Mouse (Mus musculus): ENCODE results near the gene Izumo1r.

The Izumo1r gene

DNA sequence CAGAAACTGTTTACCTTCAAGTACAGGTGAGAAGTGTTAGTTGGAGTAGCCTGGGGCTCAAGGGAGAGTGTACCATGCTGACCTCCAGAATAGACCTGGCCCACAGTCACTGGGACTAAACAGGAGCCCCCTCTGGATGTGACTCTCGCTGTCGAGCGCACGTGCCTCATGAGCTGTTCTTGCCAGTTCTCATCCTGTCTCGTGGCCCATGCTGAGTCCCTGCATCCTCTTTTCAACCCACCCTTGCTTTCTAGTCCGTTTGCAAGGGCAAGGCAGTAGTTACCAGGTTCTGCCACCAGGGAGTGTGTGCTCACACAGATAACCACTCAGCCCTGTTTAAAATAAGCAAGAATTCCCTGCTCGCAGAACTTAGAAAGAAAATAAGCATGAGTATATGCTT, 36.8 kb downstream of the Izumo1r start:
- DNase-seq (ENCODE audit: low spot score) = no peak

DNA sequence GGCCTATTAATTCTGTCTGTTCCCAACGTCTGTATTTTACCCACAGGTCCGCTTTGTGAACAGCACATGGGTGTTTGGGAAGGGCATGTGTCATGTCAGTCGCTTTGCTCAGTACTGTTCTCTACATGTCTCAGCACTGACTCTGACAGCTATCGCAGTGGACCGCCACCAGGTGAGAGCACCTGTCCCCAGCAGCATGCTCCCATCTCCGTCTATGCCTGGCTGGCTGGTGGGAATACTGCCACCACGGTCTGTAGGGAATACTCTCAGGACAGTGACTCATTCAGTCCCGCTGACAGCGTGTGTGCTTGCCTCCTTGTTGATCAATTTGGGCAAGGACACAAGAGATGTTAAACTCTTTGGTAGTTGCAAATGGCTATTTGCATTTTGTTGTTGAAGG, 39.0 kb downstream of the Izumo1r start:
- no peak for DNase-seq (ENCODE audit: low spot score)

GRCm38 (mm10) chr9:14863126-14863525, 40.6 kb downstream of the Izumo1r start:
- no peak for DNase-seq (ENCODE audit: low spot score)

- DNase-seq (ENCODE audit: low spot score) = no peak
Measured at GRCm38 (mm10) chr9:14859868-14860639, 43.7 kb downstream of the Izumo1r start, which contains the start of gene Gpr83. Gene Gpr83, plus strand, starts transcription at chr9:14860210.

DNA sequence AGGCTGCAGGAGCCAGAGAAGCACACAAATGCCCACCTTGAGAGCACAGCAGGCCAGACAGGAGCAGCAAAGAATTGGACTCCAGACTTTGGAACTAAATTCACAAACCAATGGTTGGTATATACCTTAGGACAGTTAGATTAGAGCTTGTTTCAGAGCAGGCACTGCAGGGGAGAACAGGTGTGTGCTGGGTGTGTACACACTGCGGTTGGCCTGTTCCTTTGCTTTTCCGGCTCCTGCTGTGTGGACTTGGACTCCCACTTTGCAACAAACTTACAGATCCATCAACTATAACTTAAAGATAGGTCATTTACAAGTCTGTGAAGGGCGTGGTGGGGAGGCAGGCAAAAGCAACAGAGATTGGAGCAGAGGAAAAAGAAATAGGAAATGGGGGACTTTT, 45.0 kb downstream of the Izumo1r start:
- DNase-seq (ENCODE audit: low spot score) = no peak

DNA sequence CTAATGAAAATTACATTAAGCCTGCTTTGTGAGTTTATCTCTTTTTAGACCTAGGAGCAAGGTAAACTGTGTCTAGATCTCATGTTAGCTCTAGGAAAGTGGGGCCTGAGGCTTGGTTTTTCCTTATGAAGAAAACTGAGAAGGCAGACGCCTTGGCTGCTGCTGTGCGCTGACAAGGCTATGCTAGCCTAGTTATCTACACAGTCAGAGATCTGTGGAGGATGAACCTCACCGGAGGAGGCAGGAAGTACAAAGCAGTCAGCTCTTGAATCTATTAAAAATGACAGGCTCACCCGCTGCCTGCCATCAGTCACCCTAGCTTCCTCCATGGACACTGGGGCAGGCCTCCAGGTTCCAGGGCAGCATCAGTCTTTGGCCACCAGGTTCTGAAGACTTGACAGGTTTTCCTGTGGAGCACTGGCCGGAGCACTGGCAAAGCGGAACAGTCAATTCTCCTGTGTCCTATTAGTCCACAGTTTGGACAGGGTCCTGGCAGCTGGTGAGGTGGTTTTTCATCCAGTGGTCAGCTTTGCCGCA, 45.5 kb downstream of the Izumo1r start:
- no peak for DNase-seq (ENCODE audit: low spot score)

GRCm38 (mm10) chr9:14856922-14857654, 46.7 kb downstream of the Izumo1r start:
- DNase-seq (ENCODE audit: low spot score) = peak; percentile 26

GRCm38 (mm10) chr9:14854585-14854984, 49.2 kb downstream of the Izumo1r start:
- DNase-seq (ENCODE audit: low spot score) = no peak

DNA sequence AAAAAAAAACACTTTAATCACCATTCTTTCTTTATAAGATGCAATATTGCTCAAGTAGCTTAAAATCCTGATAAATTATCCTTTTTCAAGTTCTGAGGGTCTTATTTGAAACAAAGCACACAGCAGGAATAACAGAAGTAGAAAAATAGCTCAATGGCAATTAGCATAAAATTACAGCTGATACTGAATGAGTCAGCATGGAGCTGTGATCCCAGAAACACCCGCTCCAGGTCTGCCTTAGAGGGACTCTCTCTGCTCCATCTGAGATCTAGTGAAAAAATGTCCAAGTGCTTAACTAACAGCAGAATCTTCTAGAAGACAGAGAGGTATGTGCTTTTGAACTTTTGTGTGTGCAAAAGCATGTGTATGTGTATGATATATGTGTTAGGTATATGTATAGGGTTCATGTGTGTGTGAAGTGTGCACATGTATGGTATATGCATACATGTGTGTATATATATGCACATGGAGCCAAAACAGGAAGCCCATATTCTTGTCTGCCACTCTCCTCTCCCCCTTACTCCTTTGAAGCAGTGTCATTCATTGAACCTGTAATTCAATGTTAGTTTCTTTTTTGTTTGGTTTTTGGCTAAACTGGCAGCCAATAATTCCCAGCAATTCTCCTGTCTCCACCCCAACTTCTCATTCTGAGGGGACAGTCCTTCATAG, 55.3 kb downstream of the Izumo1r start:
- DNase-seq (ENCODE audit: low spot score) = no peak

- DNase-seq (ENCODE audit: low spot score) = no peak
Measured at GRCm38 (mm10) chr9:14846428-14846827, 57.3 kb downstream of the Izumo1r start.

GRCm38 (mm10) chr9:14843901-14844300, 59.8 kb downstream of the Izumo1r start:
- no peak for DNase-seq (ENCODE audit: low spot score)

- DNase-seq (ENCODE audit: low spot score) = no peak
Measured at GRCm38 (mm10) chr9:14843311-14843857, 60.4 kb downstream of the Izumo1r start.

DNA sequence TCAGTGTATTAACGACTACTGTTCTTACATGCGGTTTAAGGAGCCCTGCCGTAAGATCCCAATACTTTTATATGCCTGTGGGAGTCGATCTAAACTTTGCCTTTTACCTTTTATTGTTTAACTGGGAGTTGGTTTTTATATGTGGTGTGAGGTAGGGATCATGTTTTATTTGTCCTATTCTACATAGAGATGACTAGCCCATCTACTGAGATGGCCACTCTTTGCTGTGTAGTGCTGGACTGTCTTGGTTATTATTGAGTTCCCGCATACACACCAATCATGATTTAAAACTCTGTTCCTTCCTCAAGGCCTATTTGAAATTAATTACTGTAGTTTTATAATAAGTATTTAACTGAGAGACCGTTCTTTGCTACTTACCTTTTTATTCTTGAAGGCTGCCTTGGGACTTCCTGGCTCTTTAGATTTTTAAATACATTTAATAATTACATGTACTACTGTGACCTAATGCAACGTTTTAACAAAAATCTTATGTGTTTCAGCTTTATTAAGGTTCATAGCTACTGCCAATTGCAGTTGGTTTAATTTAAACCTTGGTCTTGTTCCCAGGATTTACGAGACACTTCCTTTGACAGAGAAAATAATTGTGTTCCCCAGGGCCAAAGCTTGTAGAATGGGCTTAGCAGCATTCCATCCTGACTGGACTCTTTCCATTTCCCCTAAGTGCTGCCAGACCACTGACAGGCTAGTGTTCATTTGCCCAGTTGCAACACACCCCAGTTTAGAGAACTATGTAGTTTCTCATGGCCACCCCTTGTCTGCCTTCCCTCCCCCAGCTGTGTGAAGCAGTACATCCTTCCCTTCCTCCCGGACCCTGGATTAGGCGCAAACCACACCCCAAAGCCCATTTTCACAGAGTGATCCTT, 61.6 kb downstream of the Izumo1r start:
- peak; percentile 73 for DNase-seq (ENCODE audit: low spot score)

DNA sequence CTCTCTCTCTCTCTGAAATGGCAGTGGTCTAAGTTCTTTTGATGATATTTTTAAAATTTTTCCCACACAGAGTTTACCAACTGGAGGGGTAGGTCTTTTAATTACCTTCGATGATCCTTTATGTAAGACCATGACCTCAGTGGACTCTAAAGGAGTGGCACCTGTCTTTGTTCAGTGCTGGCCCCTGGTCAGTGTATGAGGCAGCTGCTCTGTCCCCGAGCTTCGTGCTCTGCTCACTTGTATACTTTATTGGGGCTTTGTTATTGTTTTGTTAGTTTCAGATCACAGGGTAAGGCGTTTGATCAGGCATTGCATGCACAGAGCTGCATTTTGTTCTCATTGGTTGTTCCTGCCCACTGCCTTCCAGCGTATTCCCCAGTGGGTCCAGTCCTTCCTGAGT, 63.8 kb downstream of the Izumo1r start:
- no peak for DNase-seq (ENCODE audit: low spot score)

DNA sequence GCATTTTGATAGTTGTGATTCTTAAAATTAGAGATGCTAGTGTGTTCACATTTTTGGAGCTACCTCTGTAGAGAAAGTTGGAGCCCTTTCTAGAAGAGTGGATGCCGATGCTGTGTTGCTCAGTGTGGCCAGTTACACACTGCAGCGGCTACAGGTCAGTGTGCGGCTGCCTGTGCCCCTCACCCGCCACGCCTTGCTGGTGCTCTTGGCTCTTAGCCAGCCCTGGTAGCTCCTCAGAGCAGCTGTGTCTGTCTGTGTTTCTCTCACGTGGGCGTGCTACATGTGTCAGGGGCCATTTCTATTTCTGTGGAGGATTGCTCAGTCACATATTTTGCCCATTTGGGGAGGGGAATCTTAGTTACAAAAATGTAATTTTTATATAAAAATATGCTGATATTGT, 64.2 kb downstream of the Izumo1r start:
- no peak for DNase-seq (ENCODE audit: low spot score)
